In the genomic region with DNA sequence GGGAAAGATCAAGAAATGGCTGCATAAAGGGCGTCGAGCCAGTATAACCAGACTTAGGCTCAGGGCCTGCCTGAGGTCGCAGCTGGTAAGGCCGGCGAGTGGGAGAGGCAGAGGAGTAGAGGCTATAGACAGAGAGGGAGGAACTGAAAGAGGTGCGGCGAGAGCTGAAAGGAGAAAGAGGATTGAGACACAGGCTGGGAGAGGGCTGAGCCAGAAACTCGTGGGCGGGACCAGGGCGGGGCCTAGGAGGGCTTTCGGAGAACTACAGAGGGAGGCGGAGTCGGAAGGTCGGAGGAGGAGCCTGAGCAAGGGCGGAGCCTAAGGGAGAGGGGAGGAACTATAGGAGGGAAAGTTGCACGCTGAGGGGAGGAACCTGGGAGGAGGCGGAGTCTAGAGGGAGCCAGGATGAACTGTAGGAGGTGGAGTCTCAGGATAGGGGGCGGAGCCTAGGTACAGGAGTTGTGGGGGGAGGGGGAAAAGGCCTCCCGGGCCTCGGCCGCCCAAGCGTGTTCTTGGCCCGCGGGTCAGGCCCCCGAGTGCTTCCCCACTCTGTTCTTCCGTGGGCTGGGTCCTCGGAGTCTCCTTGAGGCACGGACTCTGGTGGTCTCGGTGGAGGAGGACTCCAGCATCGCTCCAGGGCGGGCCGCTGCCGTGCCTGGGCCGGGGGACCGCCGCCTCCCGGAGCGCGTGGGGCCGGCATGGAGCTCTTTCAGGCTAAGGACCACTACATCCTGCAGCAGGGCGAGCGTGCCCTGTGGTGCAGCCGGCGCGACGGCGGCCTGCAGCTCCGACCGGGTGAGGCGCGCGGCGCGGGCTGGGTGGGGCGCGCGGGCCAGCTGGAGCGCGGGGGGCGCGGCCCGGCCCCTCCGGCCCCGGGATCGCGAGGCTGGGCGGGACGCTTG, we compare ENCODE assay signal across 7 mouse cellular contexts. TPM values are rescaled to one million over a fixed set of nuclear protein-coding genes. Genes with fewer than 3 reads are reported as not detected.
DNase-seq lines count a peak whose midpoint lies in the region; ATAC-seq lines count a peak whose summit lies in the region.

A gene (plus strand): TSS at position 432 of the 902 bp plus-strand sequence.

- WGBS in embryonic facial prominence, embryonic 12.5 days, result 2% methylated on average over 62 of the region's 68 CpGs
- WGBS in limb, embryonic 11.5 days, result 3% methylated on average over 49 of the region's 68 CpGs
- whole genome bisulfite sequencing in midbrain, embryonic 14.5 days, result 1% methylated on average over 51 of the region's 68 CpGs

- peak; percentile 96 for ATAC-seq in embryonic facial prominence, embryonic 12.5 days (ENCODE audit: insufficient number of reproducible peaks, insufficient read depth, low FRiP score, low TSS enrichment)
- ATAC-seq in limb, embryonic 11.5 days (ENCODE audit: insufficient number of reproducible peaks, low FRiP score, low TSS enrichment, low read depth), result peak; percentile 100
- peak; percentile 99 for ATAC-seq in midbrain, embryonic 14.5 days (ENCODE audit: low FRiP score, low TSS enrichment)

- peak within 1 kb of the TSS; percentile 83 for H3K4me2 ChIP-seq in embryonic facial prominence, embryonic 12.5 days (replicated peaks)
- peak within 1 kb of the TSS; percentile 84 for H3K4me2 ChIP-seq in limb, embryonic 11.5 days (ENCODE audit: low read depth, severe bottlenecking)
- H3K4me2 ChIP-seq in midbrain, embryonic 14.5 days (ENCODE audit: low read length), result peak within 1 kb of the TSS; percentile 85

- no peaks in the 10 kb centered on the region for H3K36me3 ChIP-seq in embryonic facial prominence, embryonic 12.5 days
- no peaks in the 10 kb centered on the region for H3K36me3 ChIP-seq in limb, embryonic 11.5 days (ENCODE audit: control insufficient read depth, insufficient read depth, low read length)
- no peaks in the 10 kb centered on the region for H3K36me3 ChIP-seq in midbrain, embryonic 14.5 days (ENCODE audit: control insufficient read depth, insufficient read depth, low read length)

- peak within 1 kb of the TSS; percentile 82 for H3K4me3 ChIP-seq in embryonic facial prominence, embryonic 12.5 days
- H3K4me3 ChIP-seq in limb, embryonic 11.5 days (ENCODE audit: low read depth, low read length), result peak within 1 kb of the TSS; percentile 80
- peak within 1 kb of the TSS; percentile 82 for H3K4me3 ChIP-seq in midbrain, embryonic 14.5 days (replicated peaks; ENCODE audit: low read depth, low read length)

- peak; percentile 98 for DNase-seq in adrenal gland, postnatal 25 days
- DNase-seq in heart, adult 11 months, result peak; percentile 100
- DNase-seq in kidney, adult 18-20 months, result peak; percentile 100
- DNase-seq in limb, embryonic 11.5 days (ENCODE audit: low spot score), result peak; percentile 98
- DNase-seq in midbrain, embryonic 14.5 days, result peak; percentile 97
- peak; percentile 100 for DNase-seq in spleen, adult 18-20 months

- H3K4me1 ChIP-seq in embryonic facial prominence, embryonic 12.5 days, result peaks cover 5% of the 10 kb centered on the region; the same call in 1 of the 2 replicates
- no peaks in the 10 kb centered on the region for H3K4me1 ChIP-seq in limb, embryonic 11.5 days (ENCODE audit: control insufficient read depth, insufficient read depth, low read length)
- H3K4me1 ChIP-seq in midbrain, embryonic 14.5 days (ENCODE audit: control insufficient read depth, insufficient read depth, low read length), result peaks cover 8% of the 10 kb centered on the region; the same call in 1 of the 2 replicates

- H3K27ac ChIP-seq in embryonic facial prominence, embryonic 12.5 days, result peak within 1 kb of the TSS; percentile 75; the same call in 1 of the 2 replicates
- 0 out of 2 replicates have a peak within 1 kb of the TSS, but pooled peaks have one; percentile 36 for H3K27ac ChIP-seq in limb, embryonic 11.5 days (replicated peaks; ENCODE audit: low read depth, low read length)
- peak within 1 kb of the TSS; percentile 79 for H3K27ac ChIP-seq in midbrain, embryonic 14.5 days (replicated peaks; ENCODE audit: low read depth, low read length)

- no peaks in the 10 kb centered on the region for H3K27me3 ChIP-seq in embryonic facial prominence, embryonic 12.5 days
- no peaks in the 10 kb centered on the region for H3K27me3 ChIP-seq in limb, embryonic 11.5 days (ENCODE audit: control insufficient read depth, insufficient read depth, low read length)
- H3K27me3 ChIP-seq in midbrain, embryonic 14.5 days (ENCODE audit: control insufficient read depth, insufficient read depth, low read length), result no peaks in the 10 kb centered on the region

- peak within 1 kb of the TSS; percentile 82 for H3K9ac ChIP-seq in embryonic facial prominence, embryonic 12.5 days
- H3K9ac ChIP-seq in limb, embryonic 11.5 days (ENCODE audit: low read length), result peak within 1 kb of the TSS; percentile 79
- peak within 1 kb of the TSS; percentile 84 for H3K9ac ChIP-seq in midbrain, embryonic 14.5 days (replicated peaks; ENCODE audit: low read length)

- H3K9me3 ChIP-seq in embryonic facial prominence, embryonic 12.5 days, result no peaks in the 10 kb centered on the region
- H3K9me3 ChIP-seq in limb, embryonic 11.5 days (ENCODE audit: control insufficient read depth, low read length), result no peaks in the 10 kb centered on the region
- H3K9me3 ChIP-seq in midbrain, embryonic 14.5 days (ENCODE audit: control insufficient read depth, low read length), result no peaks in the 10 kb centered on the region

RNA-seq across cellular contexts. Expression of the gene that starts here (rescaled TPM):
- total RNA-seq in adrenal gland, postnatal 25 days (2021), result 28.8 and 31.4 TPM in 2 replicates
- polyA plus RNA-seq in embryonic facial prominence, embryonic 12.5 days (2016; fragmentation: Nextera tagmentation; extraction: Ambion mirVana), result 29.9 and 31.9 TPM in 2 replicates
- polyA plus RNA-seq in limb, embryonic 11.5 days (2014; fragmentation: Nextera tagmentation; extraction: Ambion mirVana), result 32.9 and 35.3 TPM in 2 replicates
- 404 and 444 TPM in 2 replicates for polyA plus RNA-seq in midbrain, embryonic 14.5 days (2014; fragmentation: Nextera tagmentation; extraction: Ambion mirVana)

Comparison
In these comparisons a context has a peak if more than half of its experiments do, and no peak if none do; other contexts are left out.
1. Peak in every context shown above with its lines: DNase-seq, ATAC-seq, H3K4me3 ChIP-seq and H3K27ac ChIP-seq.
2. RNA of the gene that starts here (polyA plus RNA-seq): 404 to 444 TPM in midbrain, embryonic 14.5 days; 32.9 to 35.3 TPM in limb, embryonic 11.5 days and 29.9 to 31.9 TPM in embryonic facial prominence, embryonic 12.5 days; every median in the first group is over 10 times any median in the second.